12 mouse cellular contexts compared by ENCODE assay signal in genomic region chr13:112753522-112753921, GRCm38 (mm10). TPM values are rescaled to one million over a fixed set of nuclear protein-coding genes. Genes with fewer than 3 reads are reported as not detected.
DNase-seq lines count a peak whose midpoint lies in the region; ATAC-seq lines count a peak whose summit lies in the region.
"Had no signal": no experiment of that assay in that cellular context is flagged by ENCODE, and none has a peak within 500 bp of the region (broad histone marks: within the 10 kb centered on the region; RNA-seq: fewer than 3 reads in every experiment).

No protein-coding gene starts in this region.

- no peaks in the 10 kb centered on the region for H3K36me3 ChIP-seq in heart, embryonic 11.5 days (ENCODE audit: control insufficient read depth, insufficient read depth, low read length)
- no peaks in the 10 kb centered on the region for H3K36me3 ChIP-seq in heart, embryonic 12.5 days
- no peaks in the 10 kb centered on the region for H3K36me3 ChIP-seq in hindbrain, embryonic 13.5 days
- H3K36me3 ChIP-seq: hindbrain, embryonic 15.5 days; limb, embryonic 12.5 days had no signal

- no peak overlapping the region for H3K4me3 ChIP-seq in heart, embryonic 11.5 days (ENCODE audit: low read depth, low read length)
- H3K4me3 ChIP-seq in heart, embryonic 12.5 days = no peak overlapping the region
- H3K4me3 ChIP-seq in hindbrain, embryonic 13.5 days = no peak overlapping the region
- H3K4me3 ChIP-seq: hindbrain, embryonic 15.5 days; limb, embryonic 12.5 days had no signal

- no peaks in the 10 kb centered on the region for H3K9me3 ChIP-seq in heart, embryonic 11.5 days (replicated peaks; ENCODE audit: control insufficient read depth, low read length)
- H3K9me3 ChIP-seq in heart, embryonic 12.5 days (replicated peaks) = no peaks in the 10 kb centered on the region
- no peaks in the 10 kb centered on the region for H3K9me3 ChIP-seq in hindbrain, embryonic 13.5 days
- H3K9me3 ChIP-seq: hindbrain, embryonic 15.5 days; limb, embryonic 12.5 days had no signal

- H3K27me3 ChIP-seq in heart, embryonic 11.5 days (ENCODE audit: control insufficient read depth, insufficient read depth, low read length) = no peaks in the 10 kb centered on the region
- no peaks in the 10 kb centered on the region for H3K27me3 ChIP-seq in heart, embryonic 12.5 days (replicated peaks)
- no peaks in the 10 kb centered on the region for H3K27me3 ChIP-seq in hindbrain, embryonic 13.5 days
- H3K27me3 ChIP-seq: hindbrain, embryonic 15.5 days; limb, embryonic 12.5 days had no signal

- intact Hi-C loops in heart, postnatal 25 days (cut with DNase I) = loop anchor here (5.0 kb wide), 1 partner anchor 76 kb away; no protein-coding TSS in a partner anchor

- H3K4me1 ChIP-seq in heart, embryonic 11.5 days (ENCODE audit: control insufficient read depth, insufficient read depth, low read length) = peaks cover 20% of the 10 kb centered on the region
- H3K4me1 ChIP-seq in heart, embryonic 12.5 days (replicated peaks) = peaks cover 50% of the 10 kb centered on the region
- peaks cover 23% of the 10 kb centered on the region for H3K4me1 ChIP-seq in hindbrain, embryonic 13.5 days (replicated peaks)

- 77% methylated on average over 9 of the region's 9 CpGs for WGBS in heart, embryonic 11.5 days (ENCODE audit: insufficient replicate concordance)
- WGBS in heart, embryonic 12.5 days = 66% methylated on average over 9 of the region's 9 CpGs
- WGBS in hindbrain, embryonic 13.5 days = 88% methylated on average over 9 of the region's 9 CpGs

- DNase-seq in heart, postnatal 25 days (ENCODE audit: low spot score) = no peak
- peak; percentile 86 for DNase-seq in kidney, postnatal 14 days
- DNase-seq in lung, postnatal 36 days = peak; percentile 81
- DNase-seq in spleen, postnatal 14 days (ENCODE audit: low spot score in 2 of 2) = no peak
- no peak for DNase-seq in thymus, adult 18-20 months
- DNase-seq: cerebellum, adult 9-10 months; thymus, postnatal 25 days had no signal

- H3K4me2 ChIP-seq in heart, embryonic 11.5 days = no peak overlapping the region
- H3K4me2 ChIP-seq in heart, embryonic 12.5 days = no peak overlapping the region
- no peak overlapping the region for H3K4me2 ChIP-seq in hindbrain, embryonic 13.5 days
- H3K4me2 ChIP-seq: hindbrain, embryonic 15.5 days; limb, embryonic 12.5 days had no signal

- no peak overlapping the region for H3K9ac ChIP-seq in heart, embryonic 11.5 days (ENCODE audit: low read depth, low read length)
- no peak overlapping the region for H3K9ac ChIP-seq in heart, embryonic 12.5 days
- H3K9ac ChIP-seq in hindbrain, embryonic 13.5 days = no peak overlapping the region
- H3K9ac ChIP-seq: hindbrain, embryonic 15.5 days; limb, embryonic 12.5 days had no signal

- ATAC-seq in heart, embryonic 11.5 days (replicated peaks; ENCODE audit: insufficient number of reproducible peaks, low FRiP score, low TSS enrichment) = no peak
- ATAC-seq in heart, embryonic 12.5 days (ENCODE audit: insufficient number of reproducible peaks, low FRiP score) = no peak
- ATAC-seq in hindbrain, embryonic 13.5 days (ENCODE audit: low FRiP score) = no peak

- H3K27ac ChIP-seq in heart, embryonic 11.5 days (ENCODE audit: low read depth, low read length) = peak overlapping the region; percentile 54
- peak overlapping the region; percentile 10; the same call in 1 of the 2 replicates for H3K27ac ChIP-seq in heart, embryonic 12.5 days (ENCODE audit: poor library complexity, severe bottlenecking)
- H3K27ac ChIP-seq in hindbrain, embryonic 13.5 days = no peak overlapping the region
- H3K27ac ChIP-seq: hindbrain, embryonic 15.5 days; limb, embryonic 12.5 days had no signal

RNA-seq across cellular contexts. Expression of gene Plpp1, which starts 47.1 kb away (rescaled TPM):
- 37.3 and 41.7 TPM in 2 replicates for polyA plus RNA-seq in heart, embryonic 11.5 days (2014; fragmentation: Nextera tagmentation; extraction: Ambion mirVana)
- 10 to 100 TPM; 59.4 to 63.6 TPM for total RNA-seq in heart, postnatal 25 days (2021)
- polyA plus RNA-seq in heart, embryonic 12.5 days (2016; fragmentation: Nextera tagmentation; extraction: Ambion mirVana) = 46.9 and 49.0 TPM in 2 replicates
- 51.7 and 53.3 TPM in 2 replicates for polyA plus RNA-seq in hindbrain, embryonic 13.5 days (2015; fragmentation: Nextera tagmentation; extraction: Ambion mirVana)

Comparison
In these comparisons a context has a peak if more than half of its experiments do, and no peak if none do; other contexts are left out.
1. DNase-seq: peak in kidney, postnatal 14 days (single experiment) and lung, postnatal 36 days (single experiment); none in heart, postnatal 25 days (single experiment), spleen, postnatal 14 days (0 of 2) and thymus, adult 18-20 months (0 of 2).